Mouse (Mus musculus): ENCODE results near the gene Ropn1. TPM values are rescaled to one million over a fixed set of nuclear protein-coding genes. Genes with fewer than 3 reads are reported as not detected.
A peak's percentile ranks its signal among the peaks of the same experiment; 100 is the strongest.
"Not testable (repeated sequence)": the region's sequence is repeated elsewhere in the genome, so short reads cannot be mapped to it uniquely, and the experiment has no call there.

Ropn1 gene
- total RNA-seq, 2 experiments from 2014 or later: not detected

GRCm38 (mm10) chr16:34690334-34691144 lies 40.8 kb downstream of the Ropn1 start, which contains the start of gene Ccdc14:
Gene Ccdc14, plus strand, starts transcription at chr16:34690616.
- peak; percentile 85 for DNase-seq

- no peak for DNase-seq
Measured at GRCm38 (mm10) chr16:34691156-34691555, 41.4 kb downstream of the Ropn1 start.

- no peak for DNase-seq
Measured at GRCm38 (mm10) chr16:34694477-34694876, 44.8 kb downstream of the Ropn1 start.

- DNase-seq: not testable (repeated sequence)
Measured at GRCm38 (mm10) chr16:34698721-34699120, 49.0 kb downstream of the Ropn1 start.

GRCm38 (mm10) chr16:34700165-34700827 lies 50.6 kb downstream of the Ropn1 start:
- DNase-seq: peak; percentile 66

GRCm38 (mm10) chr16:34700828-34701216 lies 51.1 kb downstream of the Ropn1 start:
- no peak for DNase-seq

GRCm38 (mm10) chr16:34706019-34706418 lies 56.3 kb downstream of the Ropn1 start:
- DNase-seq: no peak

GRCm38 (mm10) chr16:34706487-34706946 lies 56.8 kb downstream of the Ropn1 start:
- peak; percentile 14 for DNase-seq

GRCm38 (mm10) chr16:34711481-34711880 lies 61.8 kb downstream of the Ropn1 start:
- no peak for DNase-seq

GRCm38 (mm10) chr16:34725156-34725555 lies 75.4 kb downstream of the Ropn1 start:
- no peak for DNase-seq

Other genes with a start within 250 kb of the Ropn1 start
- gene Kalrn, start 76.4 kb upstream of the Ropn1 start, total RNA-seq (2021): 10 to 100 TPM; 17.6 to 20.2 TPM
- 1 to 10 TPM; 5.3 to 5.6 TPM for gene Ccdc14, start 40.7 kb downstream of the Ropn1 start, total RNA-seq (2021)
- 10 to 100 TPM; 33.0 to 38.8 TPM for gene Mylk, start 95.3 kb downstream of the Ropn1 start, total RNA-seq (2021)